Mouse (Mus musculus): Measurements from ENCODE around the gene Taf15. TPM values are rescaled to one million over a fixed set of nuclear protein-coding genes. Genes with fewer than 3 reads are reported as not detected.

Taf15 gene
- 3.5 and 3.9 TPM in 2 replicates for polyA plus RNA-seq (2015; fragmentation: Nextera tagmentation; extraction: Ambion mirVana)

DNA sequence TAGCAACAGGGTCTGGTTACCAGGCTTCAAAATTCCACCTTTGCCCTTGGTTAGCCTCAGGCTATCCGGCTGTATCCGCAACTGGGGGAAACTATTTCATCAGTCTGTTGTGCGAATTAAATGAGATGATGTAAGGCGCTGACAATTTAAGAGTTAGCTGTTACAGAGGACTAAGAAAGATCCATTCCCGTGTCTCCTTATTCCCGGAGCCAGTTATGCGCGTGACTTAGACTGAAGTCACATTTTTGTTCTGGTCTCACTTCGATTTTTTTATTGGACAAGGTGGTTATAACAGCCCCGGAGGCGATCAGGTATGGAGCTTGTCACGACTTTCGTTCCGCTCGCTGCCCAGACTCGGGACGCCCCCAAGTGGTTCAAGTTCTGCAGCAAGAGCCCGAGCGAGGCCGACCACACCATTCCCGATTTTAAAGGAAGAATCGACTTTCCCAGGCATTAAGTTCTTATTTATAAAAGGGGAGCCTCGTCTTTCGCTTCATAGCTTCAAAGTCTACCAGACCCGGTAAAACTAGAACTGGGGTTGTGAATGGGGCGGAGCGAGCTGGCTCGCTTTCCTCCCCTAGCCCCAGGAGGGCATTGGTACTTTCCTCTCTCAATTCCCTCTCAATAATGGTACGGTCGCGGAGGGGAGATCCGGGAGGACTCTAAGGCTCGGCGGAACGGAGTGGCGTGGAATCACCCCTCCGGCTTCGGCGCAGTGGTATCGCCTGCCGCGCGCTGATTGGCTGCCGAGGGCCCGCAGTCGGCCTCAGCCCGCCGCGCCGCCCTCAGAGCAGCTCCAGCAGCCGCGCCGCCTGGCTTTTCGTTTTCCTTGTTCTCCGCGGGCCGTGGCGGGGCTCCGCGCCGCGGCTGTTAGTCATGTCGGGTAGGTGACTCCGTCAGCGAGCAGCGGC, at the start of gene Taf15:
Taf15 (plus strand) TSS at position 763 of the 911 bp plus-strand sequence.

DNA sequence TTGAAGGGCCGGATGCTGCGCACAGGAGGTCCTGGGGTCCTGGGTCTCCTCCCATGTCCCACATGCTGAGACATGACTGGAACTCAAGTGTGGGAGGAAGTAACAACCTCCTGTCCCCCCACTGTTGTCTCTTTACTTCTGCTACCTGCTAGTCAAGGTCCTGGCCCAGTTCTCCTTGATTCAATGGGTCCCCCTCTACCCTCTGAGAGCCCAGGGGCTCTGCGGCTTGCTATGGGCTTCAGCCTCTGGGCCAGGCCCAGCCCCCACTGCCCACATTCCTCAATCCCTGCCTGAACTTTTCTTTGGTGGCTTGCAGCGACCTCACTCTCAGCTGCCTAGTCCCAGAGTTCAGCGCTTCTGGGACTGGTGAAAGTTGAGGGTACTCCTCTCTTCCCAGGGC, 43.5 kb upstream of the Taf15 start, which contains the start of gene Gas2l2:
Gas2l2 (minus strand) TSS at position 101 of the 400 bp plus-strand sequence.

DNA sequence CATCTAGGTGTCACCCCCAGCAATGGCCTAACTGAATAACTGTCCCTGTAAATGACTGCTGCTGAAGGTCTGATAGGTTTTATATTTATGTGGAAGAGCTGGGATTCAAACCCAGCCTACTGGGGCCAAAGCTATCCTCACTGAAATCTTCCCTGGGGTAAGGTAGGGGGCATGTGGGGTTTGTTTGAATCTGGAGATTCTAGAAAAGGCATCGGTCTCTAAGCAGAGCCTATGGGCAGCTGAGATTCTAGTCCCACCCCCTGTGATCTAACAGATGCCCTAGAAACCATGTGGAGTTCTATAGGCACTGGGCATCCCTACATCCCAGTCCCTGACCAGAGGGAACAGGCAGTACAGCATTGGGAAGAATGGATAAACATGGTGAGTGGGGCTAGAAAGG, 35.5 kb upstream of the Taf15 start, which contains the start of gene 1700020L24Rik:
1700020L24Rik (plus strand) TSS at position 301 of the 400 bp plus-strand sequence.

DNA sequence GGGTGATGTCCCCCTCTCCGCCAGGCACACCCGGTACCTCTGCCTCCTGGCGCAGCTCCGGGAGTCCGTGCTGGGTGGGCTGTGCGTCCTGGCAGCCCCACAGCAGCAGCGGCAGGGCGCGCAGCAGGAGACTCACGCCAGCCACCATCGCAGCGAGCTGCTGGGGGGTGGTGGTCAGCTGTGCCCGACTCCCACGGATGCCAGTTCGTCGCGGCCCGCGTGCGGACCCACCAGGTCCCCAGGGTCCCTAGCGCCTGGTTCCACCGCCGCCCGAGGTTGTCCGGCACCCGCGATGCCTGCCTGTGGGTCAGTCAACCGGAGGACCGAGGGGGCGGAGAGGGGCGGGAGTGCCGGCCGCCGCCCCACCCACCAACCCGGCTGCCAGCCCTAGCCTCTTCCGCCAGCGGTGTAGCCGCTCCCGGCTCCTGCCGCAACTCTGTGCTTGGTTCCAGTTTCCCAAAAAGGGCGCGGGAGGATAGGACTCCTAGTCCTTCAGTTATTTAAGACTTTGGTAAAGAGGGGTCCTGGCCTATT, 10.1 kb upstream of the Taf15 start, which contains the start of gene Mmp28:
Mmp28 (minus strand) TSS at position 361 of the 534 bp plus-strand sequence.

DNA sequence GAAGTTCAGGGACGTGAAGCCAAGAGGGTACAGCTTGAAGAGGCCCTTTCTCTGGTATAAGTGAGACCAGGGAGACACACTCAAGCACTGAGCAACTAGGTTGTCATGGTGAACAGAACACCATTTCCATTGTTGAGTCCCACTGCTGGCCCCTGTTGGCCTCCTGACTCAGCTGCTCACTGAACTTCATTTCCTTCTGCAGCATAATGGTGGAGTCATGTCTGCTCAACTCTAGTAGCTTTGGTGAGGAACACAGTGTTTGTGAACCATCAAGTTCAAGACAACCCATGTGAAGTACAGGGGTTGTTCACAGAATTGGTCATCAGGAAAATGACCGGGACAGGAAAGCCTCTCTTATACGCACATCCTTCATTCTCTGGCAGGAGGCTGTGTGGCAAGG, 49.2 kb downstream of the Taf15 start, which contains the start of gene Heatr9:
Heatr9 (minus strand) TSS at position 101 of the 400 bp plus-strand sequence.

DNA sequence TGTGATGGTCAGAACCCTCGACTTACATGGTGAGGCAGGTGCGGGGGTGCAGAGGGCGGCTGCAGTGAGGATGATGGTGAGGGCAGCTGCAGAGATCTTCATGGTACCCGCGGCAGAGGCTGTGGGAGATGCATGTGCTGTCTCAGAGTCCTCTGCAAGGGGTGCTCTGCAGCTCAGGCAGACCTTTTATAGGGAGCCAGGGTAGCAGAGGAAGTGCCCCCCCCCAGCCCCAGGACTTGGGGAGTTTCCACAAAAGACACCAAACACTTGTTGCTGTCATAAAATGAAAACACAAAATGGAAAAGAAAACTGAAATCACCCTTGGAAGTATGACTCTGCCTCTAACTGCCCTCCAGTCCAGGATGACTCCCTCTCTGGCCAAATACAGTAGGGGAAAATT, 57.5 kb downstream of the Taf15 start, which contains the start of gene Ccl5:
Ccl5 (minus strand) TSS at position 159 of the 400 bp plus-strand sequence.

Other genes starting within 250 kb of the Taf15 start
- not detected in 2 replicates for gene Slfn14, start 186.4 kb upstream of the Taf15 start, polyA plus RNA-seq (2015; fragmentation: Nextera tagmentation; extraction: Ambion mirVana)
- gene Ap2b1, start 174.1 kb upstream of the Taf15 start, polyA plus RNA-seq (2015; fragmentation: Nextera tagmentation; extraction: Ambion mirVana) = 18.9 and 20.0 TPM in 2 replicates
- 12.1 and 13.1 TPM in 2 replicates for gene Pex12, start 170.5 kb upstream of the Taf15 start, polyA plus RNA-seq (2015; fragmentation: Nextera tagmentation; extraction: Ambion mirVana)
- 1.2 and 1.4 TPM in 2 replicates for gene Rasl10b, start 63.9 kb upstream of the Taf15 start, polyA plus RNA-seq (2015; fragmentation: Nextera tagmentation; extraction: Ambion mirVana)
- gene Gas2l2, start 43.6 kb upstream of the Taf15 start, polyA plus RNA-seq (2015; fragmentation: Nextera tagmentation; extraction: Ambion mirVana) = 0.05 TPM in 1 of 2 replicates, not detected in the other
- gene 1700020L24Rik, start 35.4 kb upstream of the Taf15 start, polyA plus RNA-seq (2015; fragmentation: Nextera tagmentation; extraction: Ambion mirVana) = 0.35 and 0.88 TPM in 2 replicates
- 2.6 and 4.3 TPM in 2 replicates for gene Mmp28, start 10.0 kb upstream of the Taf15 start, polyA plus RNA-seq (2015; fragmentation: Nextera tagmentation; extraction: Ambion mirVana)
- not detected in 2 replicates for gene Heatr9, start 49.1 kb downstream of the Taf15 start, polyA plus RNA-seq (2015; fragmentation: Nextera tagmentation; extraction: Ambion mirVana)
- gene Ccl5, start 57.4 kb downstream of the Taf15 start, polyA plus RNA-seq (2015; fragmentation: Nextera tagmentation; extraction: Ambion mirVana) = 0.45 and 1.5 TPM in 2 replicates
- 10.8 and 14.0 TPM in 2 replicates for gene Ccl9, start 105.5 kb downstream of the Taf15 start, polyA plus RNA-seq (2015; fragmentation: Nextera tagmentation; extraction: Ambion mirVana)
- gene Ccl6, start 120.0 kb downstream of the Taf15 start, polyA plus RNA-seq (2015; fragmentation: Nextera tagmentation; extraction: Ambion mirVana) = 15.0 and 15.2 TPM in 2 replicates
- not detected in 2 replicates for gene Rpl9-ps1, start 172.5 kb downstream of the Taf15 start, polyA plus RNA-seq (2015; fragmentation: Nextera tagmentation; extraction: Ambion mirVana)
- 0.19 and 0.29 TPM in 2 replicates for gene Ccl3, start 176.3 kb downstream of the Taf15 start, polyA plus RNA-seq (2015; fragmentation: Nextera tagmentation; extraction: Ambion mirVana)
- gene Ccl4, start 189.5 kb downstream of the Taf15 start, polyA plus RNA-seq (2015; fragmentation: Nextera tagmentation; extraction: Ambion mirVana) = 0.21 and 0.23 TPM in 2 replicates
- 5.4 and 7.2 TPM in 2 replicates for gene Wfdc17, start 230.9 kb downstream of the Taf15 start, polyA plus RNA-seq (2015; fragmentation: Nextera tagmentation; extraction: Ambion mirVana)
- gene Wfdc18, start 235.9 kb downstream of the Taf15 start, polyA plus RNA-seq (2015; fragmentation: Nextera tagmentation; extraction: Ambion mirVana) = not detected in 2 replicates

All from skeletal muscle tissue, postnatal 0 days (tissue).